Mouse (Mus musculus) stomach, embryonic 14.5 days (tissue): ENCODE data around the gene Crispld2. TPM values are rescaled to one million over a fixed set of nuclear protein-coding genes. Genes with fewer than 3 reads are reported as not detected.

Source experiments
- ATAC-seq: fragments of 200-750 bp; cut with Nextera tagmentation; 2 replicates; pipeline ENCODE4 v1.8.0; 2017; ENCODE audit warnings: low read depth, moderate TSS enrichment; ENCODE audit not compliant: insufficient number of reproducible peaks, insufficient read depth, low FRiP score
- H3K27ac ChIP-seq: fragments of 300-500 bp; sonication (generic); 2 replicates; pipeline ENCODE4 v1.5.1; 2014; ENCODE audit warnings: mild to moderate bottlenecking, low read length, moderate library complexity, mixed read lengths
- H3K27me3 ChIP-seq: fragments of 300-500 bp; sonication (generic); 2 replicates; pipeline ENCODE4 v1.6.1; 2014; ENCODE audit warnings: low read length, control low read depth, mixed read lengths; ENCODE audit not compliant: control insufficient read depth, insufficient read depth
- H3K36me3 ChIP-seq: fragments of 300-500 bp; sonication (generic); 2 replicates; pipeline ENCODE4 v1.6.1; 2014; ENCODE audit warnings: mild to moderate bottlenecking, control low read depth, low read length, moderate library complexity, mixed read lengths; ENCODE audit not compliant: control insufficient read depth, insufficient read depth
- H3K4me1 ChIP-seq: fragments of 300-500 bp; sonication (generic); 2 replicates; pipeline ENCODE4 v1.6.1; 2014; ENCODE audit warnings: low read length, control low read depth, mixed read lengths; ENCODE audit not compliant: control insufficient read depth, insufficient read depth
- H3K4me2 ChIP-seq: fragments of 300-500 bp; sonication (generic); replicated peaks from 2 replicates; pipeline ENCODE4 v1.6.1; 2014; ENCODE audit warnings: low read depth, low read length, control low read depth
- H3K4me3 ChIP-seq: fragments of 300-500 bp; sonication (generic); 2 replicates; pipeline ENCODE4 v1.5.1; 2014; ENCODE audit warnings: low read depth, low read length, control low read depth
- H3K9ac ChIP-seq: fragments of 300-500 bp; sonication (generic); replicated peaks from 2 replicates; pipeline ENCODE4 v1.6.1; 2014; ENCODE audit warnings: low read depth, mild to moderate bottlenecking, control low read depth, low read length, moderate library complexity, mixed read lengths
- H3K9me3 ChIP-seq: fragments of 300-500 bp; sonication (generic); 2 replicates; pipeline ENCODE4 v1.6.1; 2016; ENCODE audit warnings: low read depth, low read length, control low read depth; ENCODE audit not compliant: control insufficient read depth
- WGBS: fragments of 180-500 bp; shearing (Covaris S2); extraction: QIAGEN DNeasy Blood & Tissue Kit; methylation state at CpG from one replicate; pipeline ENCODE4 v1.1.7; 2014; 5-methylcytosine and 5-hydroxymethylcytosine counted together
- polyA plus RNA-seq: library from polyadenylated mRNA; unstranded; fragments of >200 nt; fragmentation: Nextera tagmentation; extraction: Ambion mirVana; gene quantifications from 2 replicates; pipeline ENCODE4 v1.2.1, GENCODE M21; 2014

Crispld2 gene
- polyA plus RNA-seq, 1 experiment from 2014 or later, result 29.1 TPM

GRCm38 (mm10) chr8:120101068-120101972, 109.1 kb downstream of the Crispld2 start, which contains the start of gene Zdhhc7:
Zdhhc7 (minus strand) TSS chr8:120101482.
- H3K36me3 ChIP-seq, result no peaks in the 10 kb centered on the region
- H3K4me1 ChIP-seq, result peaks cover 18% of the 10 kb centered on the region
- peak within 1 kb of the TSS; percentile 88 for H3K27ac ChIP-seq
- peak within 1 kb of the TSS; percentile 72 for H3K4me3 ChIP-seq
- no peaks in the 10 kb centered on the region for H3K27me3 ChIP-seq
- peak within 1 kb of the TSS; percentile 81 for H3K4me2 ChIP-seq
- under 1% methylated on average over 88 of the region's 88 CpGs for WGBS
- ATAC-seq, result peak; percentile 69
- H3K9me3 ChIP-seq, result no peaks in the 10 kb centered on the region
- peak within 1 kb of the TSS; percentile 82 for H3K9ac ChIP-seq

Other genes with a start within 250 kb of the Crispld2 start
- 10.4 and 11.7 TPM in 2 replicates for gene Tldc1, start 214.0 kb upstream of the Crispld2 start, polyA plus RNA-seq
- 340 and 436 TPM in 2 replicates for gene Cotl1, start 151.9 kb upstream of the Crispld2 start, polyA plus RNA-seq
- 11.2 and 15.6 TPM in 2 replicates for gene Klhl36, start 130.2 kb upstream of the Crispld2 start, polyA plus RNA-seq
- gene Usp10, start 82.1 kb upstream of the Crispld2 start, polyA plus RNA-seq, result 110 and 114 TPM in 2 replicates
- 6.2 and 11.4 TPM in 2 replicates for gene Gm20388, start 81.6 kb upstream of the Crispld2 start, polyA plus RNA-seq
- gene Zdhhc7, start 109.0 kb downstream of the Crispld2 start, polyA plus RNA-seq, result 28.0 and 28.9 TPM in 2 replicates
- 5.6 and 6.6 TPM in 2 replicates for gene 6430548M08Rik, start 121.7 kb downstream of the Crispld2 start, polyA plus RNA-seq
- 1.2 and 2.0 TPM in 2 replicates for gene Fam92b, start 185.0 kb downstream of the Crispld2 start, polyA plus RNA-seq
- 11.1 and 11.6 TPM in 2 replicates for gene Gse1, start 236.0 kb downstream of the Crispld2 start, polyA plus RNA-seq